Mouse (Mus musculus) c-Kit-positive CD71-positive TER-119-positive erythroid progenitor cells, embryonic 14.5 days (primary cell): ENCODE data around the gene Rhbg.

Source experiments
- DNase-seq: peaks from one replicate; pipeline ENCODE4 v3.0.0-alpha.2; 2013; ENCODE audit warnings: low spot score

Rhbg gene

GRCm38 (mm10) chr3:88207451-88208100 lies 46.9 kb downstream of the Rhbg start:
- no peak for DNase-seq

GRCm38 (mm10) chr3:88206901-88207371 lies 47.6 kb downstream of the Rhbg start:
- DNase-seq = no peak

GRCm38 (mm10) chr3:88206500-88206899 lies 48.0 kb downstream of the Rhbg start:
- no peak for DNase-seq

- no peak for DNase-seq
Observed at GRCm38 (mm10) chr3:88205563-88206491, 48.7 kb downstream of the Rhbg start.

- no peak for DNase-seq
Observed at GRCm38 (mm10) chr3:88205176-88205562, 49.3 kb downstream of the Rhbg start.

- DNase-seq = no peak
Observed at GRCm38 (mm10) chr3:88204751-88205150, 49.8 kb downstream of the Rhbg start.

- no peak for DNase-seq
Observed at GRCm38 (mm10) chr3:88203999-88204700, 50.4 kb downstream of the Rhbg start.

- DNase-seq = no peak
Observed at GRCm38 (mm10) chr3:88203456-88203855, 51.1 kb downstream of the Rhbg start.

GRCm38 (mm10) chr3:88202986-88203385 lies 51.5 kb downstream of the Rhbg start:
- DNase-seq = no peak

- DNase-seq = no peak
Observed at GRCm38 (mm10) chr3:88201640-88202039, 52.9 kb downstream of the Rhbg start.

- DNase-seq = no peak
Observed at GRCm38 (mm10) chr3:88200972-88201330, 53.6 kb downstream of the Rhbg start.

- DNase-seq = no peak
Observed at GRCm38 (mm10) chr3:88200161-88200971, 54.1 kb downstream of the Rhbg start.

- no peak for DNase-seq
Observed at GRCm38 (mm10) chr3:88199541-88200110, 54.9 kb downstream of the Rhbg start.

- no peak for DNase-seq
Observed at GRCm38 (mm10) chr3:88198505-88199020, 55.9 kb downstream of the Rhbg start.

GRCm38 (mm10) chr3:88197741-88198504 lies 56.6 kb downstream of the Rhbg start:
- no peak for DNase-seq
